Mouse (Mus musculus): ENCODE measurements at regions not wholly inside any gene's neighbourhood (a gene's known extent, or its start where the extent isn't known, plus 50 kb on each side); places are given as distances from the start of the nearest gene placed in this dataset.

DNA sequence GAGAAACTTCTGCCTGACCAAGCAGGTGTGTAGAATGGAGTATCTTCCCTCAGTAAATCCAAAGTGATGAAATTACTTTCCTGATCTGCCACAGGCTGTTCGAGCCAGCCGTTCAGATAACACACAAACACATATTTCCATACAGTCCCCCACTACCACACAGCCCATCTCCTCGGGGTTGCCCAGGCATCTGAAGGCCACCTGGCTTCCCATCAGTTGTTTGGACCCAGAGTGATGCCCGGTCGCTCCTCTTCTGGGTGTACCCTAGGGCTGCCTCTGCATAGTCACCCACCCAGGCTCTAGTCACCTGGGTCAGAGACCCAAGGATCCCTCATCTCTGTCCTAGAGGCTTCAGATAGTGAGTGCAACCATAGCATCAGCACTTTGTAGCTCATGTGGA is 107.9 kb downstream of the CK137956 start:
- Histone ChIP-seq H3K4me3 (ENCODE audit: low read depth, low read length) (no peak overlapping the region), H3K27ac (ENCODE audit: insufficient read depth, low read length) (no peak overlapping the region), H3K36me3 (ENCODE audit: control insufficient read depth, insufficient read depth, low read length, poor library complexity, severe bottlenecking) (no peaks in the 10 kb centered on the region), H3K9ac (ENCODE audit: low read depth, poor library complexity, severe bottlenecking) (no peak overlapping the region), H3K4me1 (ENCODE audit: control insufficient read depth, insufficient read depth, low read length) (no peaks in the 10 kb centered on the region), H3K27me3 (ENCODE audit: control insufficient read depth, insufficient read depth, low read length, poor library complexity, severe bottlenecking) (no peaks in the 10 kb centered on the region; the same call in 1 of the 2 replicates), H3K9me3 (replicated peaks; ENCODE audit: control insufficient read depth, insufficient read depth, low read length, poor library complexity, severe bottlenecking) (no peaks in the 10 kb centered on the region)
- no peak for TF ChIP-seq EP300 (IDR thresholded peaks at IDR 0.05; ENCODE audit: insufficient read depth, low read depth, low read length)
- TF ChIP-seq POLR2A (IDR thresholded peaks at IDR 0.05; ENCODE audit: insufficient read depth, low read length), result no peak
- TF ChIP-seq CTCF (IDR thresholded peaks at IDR 0.05; ENCODE audit: low read depth, low read length), result no peak

DNA sequence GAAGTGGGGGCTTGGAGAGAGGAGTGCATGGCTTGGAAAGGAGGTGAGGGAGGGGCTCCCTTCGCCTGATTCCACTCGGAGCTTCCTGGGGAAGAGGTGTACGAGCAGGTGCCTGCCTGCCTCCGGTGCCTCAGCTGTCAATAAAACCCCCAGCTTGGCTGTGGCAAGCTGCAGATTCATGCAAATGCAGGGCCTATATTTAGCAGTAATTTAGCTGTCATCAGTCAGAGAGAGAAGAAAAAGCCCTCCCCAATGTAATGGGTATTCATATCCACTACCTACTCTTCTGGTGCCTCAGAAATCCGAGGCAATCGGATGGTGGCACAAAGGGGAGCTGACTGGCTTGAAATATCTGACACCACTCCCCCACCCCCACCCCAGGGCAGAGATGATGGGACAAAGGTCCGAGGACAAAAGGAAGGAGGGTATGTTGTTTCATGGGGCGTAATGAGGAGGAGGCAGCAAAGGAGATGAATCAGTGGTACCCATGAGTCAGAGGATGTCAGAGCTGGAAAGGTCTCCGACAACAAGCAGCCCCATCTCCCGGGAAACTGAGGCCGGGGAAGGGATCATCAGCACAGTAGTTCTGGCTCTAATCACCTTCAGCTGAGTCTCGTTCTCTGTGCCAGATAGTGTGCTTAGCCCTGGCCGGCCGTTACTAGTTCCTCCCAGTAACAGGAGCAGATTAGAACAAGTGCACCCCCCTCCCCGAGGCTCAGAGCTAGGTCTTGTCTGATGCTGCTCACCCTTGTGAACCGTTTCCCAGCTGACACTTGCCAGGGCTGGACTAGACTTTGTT is 109.2 kb downstream of the CK137956 start:
- Histone ChIP-seq H3K4me3 (ENCODE audit: low read depth, low read length) (no peak overlapping the region), H3K27me3 (ENCODE audit: control insufficient read depth, insufficient read depth, low read length, poor library complexity, severe bottlenecking) (no peaks in the 10 kb centered on the region; the same call in 1 of the 2 replicates), H3K9ac (ENCODE audit: low read depth, poor library complexity, severe bottlenecking) (no peak overlapping the region), H3K36me3 (ENCODE audit: control insufficient read depth, insufficient read depth, low read length, poor library complexity, severe bottlenecking) (no peaks in the 10 kb centered on the region), H3K4me1 (ENCODE audit: control insufficient read depth, insufficient read depth, low read length) (no peaks in the 10 kb centered on the region), H3K27ac (ENCODE audit: insufficient read depth, low read length) (no peak overlapping the region), H3K9me3 (replicated peaks; ENCODE audit: control insufficient read depth, insufficient read depth, low read length, poor library complexity, severe bottlenecking) (no peaks in the 10 kb centered on the region)
- TF ChIP-seq CTCF (IDR thresholded peaks at IDR 0.05; ENCODE audit: low read depth, low read length) (no peak), EP300 (IDR thresholded peaks at IDR 0.05; ENCODE audit: insufficient read depth, low read depth, low read length) (no peak), POLR2A (IDR thresholded peaks at IDR 0.05; ENCODE audit: insufficient read depth, low read length) (no peak)

DNA sequence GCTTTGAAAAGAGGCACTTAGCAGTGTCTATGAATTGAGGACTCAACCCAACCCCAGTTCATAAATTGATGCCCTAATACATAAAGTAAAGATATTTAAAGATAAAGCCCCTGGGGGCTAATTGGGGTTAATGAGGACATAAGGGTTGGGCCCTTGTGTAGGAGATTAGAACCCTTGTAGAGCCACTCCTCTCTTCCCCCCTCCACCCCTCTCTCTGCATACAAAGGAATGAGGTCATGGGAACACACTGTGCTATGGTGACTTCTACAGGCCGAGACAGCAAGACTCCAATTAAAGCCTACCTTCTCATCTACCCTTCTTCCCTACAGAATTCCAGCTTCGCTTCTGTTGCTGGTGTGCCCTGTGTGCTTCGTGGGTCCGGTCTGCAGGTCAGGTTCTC is 110.5 kb downstream of the CK137956 start:
- Histone ChIP-seq H3K4me1 (ENCODE audit: control insufficient read depth, insufficient read depth, low read length) (no peaks in the 10 kb centered on the region), H3K27me3 (ENCODE audit: control insufficient read depth, insufficient read depth, low read length, poor library complexity, severe bottlenecking) (no peaks in the 10 kb centered on the region; the same call in 1 of the 2 replicates), H3K27ac (ENCODE audit: insufficient read depth, low read length) (no peak overlapping the region), H3K9me3 (replicated peaks; ENCODE audit: control insufficient read depth, insufficient read depth, low read length, poor library complexity, severe bottlenecking) (no peaks in the 10 kb centered on the region), H3K4me3 (ENCODE audit: low read depth, low read length) (no peak overlapping the region), H3K9ac (ENCODE audit: low read depth, poor library complexity, severe bottlenecking) (no peak overlapping the region), H3K36me3 (ENCODE audit: control insufficient read depth, insufficient read depth, low read length, poor library complexity, severe bottlenecking) (no peaks in the 10 kb centered on the region)
- TF ChIP-seq POLR2A (IDR thresholded peaks at IDR 0.05; ENCODE audit: insufficient read depth, low read length), result no peak
- TF ChIP-seq CTCF (IDR thresholded peaks at IDR 0.05; ENCODE audit: low read depth, low read length), result no peak
- TF ChIP-seq EP300 (IDR thresholded peaks at IDR 0.05; ENCODE audit: insufficient read depth, low read depth, low read length), result no peak

DNA sequence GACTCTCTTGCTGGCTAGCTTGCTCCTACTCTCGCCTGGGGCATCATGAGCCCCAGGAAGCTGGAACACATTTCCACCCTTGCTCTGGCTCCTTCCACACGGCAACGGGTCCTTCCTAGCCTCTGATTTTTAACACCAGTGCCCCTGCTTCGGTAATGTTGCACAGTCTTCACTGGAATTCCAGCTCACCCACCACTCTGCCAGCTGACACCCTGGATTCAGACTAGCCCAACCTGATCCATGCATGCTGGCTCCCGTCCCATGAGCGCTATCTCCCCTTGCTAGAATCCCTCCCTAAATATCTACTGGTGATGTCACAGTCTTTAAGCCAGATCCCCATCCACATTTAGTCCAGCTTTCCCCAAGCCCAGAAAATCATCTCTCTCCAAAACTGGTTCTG is 111.2 kb downstream of the CK137956 start:
- Histone ChIP-seq H3K36me3 (ENCODE audit: control insufficient read depth, insufficient read depth, low read length, poor library complexity, severe bottlenecking) (no peaks in the 10 kb centered on the region), H3K9ac (ENCODE audit: low read depth, poor library complexity, severe bottlenecking) (no peak overlapping the region), H3K4me1 (ENCODE audit: control insufficient read depth, insufficient read depth, low read length) (no peaks in the 10 kb centered on the region), H3K27ac (ENCODE audit: insufficient read depth, low read length) (no peak overlapping the region), H3K27me3 (ENCODE audit: control insufficient read depth, insufficient read depth, low read length, poor library complexity, severe bottlenecking) (no peaks in the 10 kb centered on the region; the same call in 1 of the 2 replicates), H3K4me3 (ENCODE audit: low read depth, low read length) (no peak overlapping the region), H3K9me3 (replicated peaks; ENCODE audit: control insufficient read depth, insufficient read depth, low read length, poor library complexity, severe bottlenecking) (no peaks in the 10 kb centered on the region)
- no peak for TF ChIP-seq POLR2A (IDR thresholded peaks at IDR 0.05; ENCODE audit: insufficient read depth, low read length)
- TF ChIP-seq CTCF (IDR thresholded peaks at IDR 0.05; ENCODE audit: low read depth, low read length), result no peak
- no peak for TF ChIP-seq EP300 (IDR thresholded peaks at IDR 0.05; ENCODE audit: insufficient read depth, low read depth, low read length)

DNA sequence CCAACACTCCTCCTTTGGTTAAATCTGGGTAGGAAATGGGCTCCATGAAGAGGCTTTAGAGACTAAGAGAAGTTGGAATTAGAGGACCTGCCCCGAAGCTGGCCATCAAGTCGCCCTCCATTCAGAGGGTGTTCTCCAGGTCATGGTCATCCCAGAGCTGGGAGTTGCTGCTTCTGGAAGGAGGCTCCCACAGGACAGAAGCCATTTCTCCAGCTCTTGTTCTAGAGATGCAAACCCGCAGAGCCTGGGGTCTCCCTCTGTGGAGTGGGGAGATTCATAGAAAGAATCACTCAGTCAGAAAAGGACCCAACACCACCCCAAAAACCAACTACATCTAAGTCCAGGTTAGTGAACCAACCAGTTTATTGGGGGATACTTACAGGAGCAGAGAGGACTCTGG is 112.2 kb downstream of the CK137956 start:
- H3K4me1 ChIP-seq (ENCODE audit: control insufficient read depth, insufficient read depth, low read length), result no peaks in the 10 kb centered on the region
- H3K27me3 ChIP-seq (ENCODE audit: control insufficient read depth, insufficient read depth, low read length, poor library complexity, severe bottlenecking), result no peaks in the 10 kb centered on the region; the same call in 1 of the 2 replicates
- TF ChIP-seq POLR2A (IDR thresholded peaks at IDR 0.05; ENCODE audit: insufficient read depth, low read length), result no peak
- TF ChIP-seq CTCF (IDR thresholded peaks at IDR 0.05; ENCODE audit: low read depth, low read length), result no peak
- TF ChIP-seq EP300 (IDR thresholded peaks at IDR 0.05; ENCODE audit: insufficient read depth, low read depth, low read length), result no peak
- no peaks in the 10 kb centered on the region for H3K9me3 ChIP-seq (replicated peaks; ENCODE audit: control insufficient read depth, insufficient read depth, low read length, poor library complexity, severe bottlenecking)
- no peak overlapping the region for H3K27ac ChIP-seq (ENCODE audit: insufficient read depth, low read length)
- no peaks in the 10 kb centered on the region for H3K36me3 ChIP-seq (ENCODE audit: control insufficient read depth, insufficient read depth, low read length, poor library complexity, severe bottlenecking)
- no peak overlapping the region for H3K4me3 ChIP-seq (ENCODE audit: low read depth, low read length)
- no peak overlapping the region for H3K9ac ChIP-seq (ENCODE audit: low read depth, poor library complexity, severe bottlenecking)

DNA sequence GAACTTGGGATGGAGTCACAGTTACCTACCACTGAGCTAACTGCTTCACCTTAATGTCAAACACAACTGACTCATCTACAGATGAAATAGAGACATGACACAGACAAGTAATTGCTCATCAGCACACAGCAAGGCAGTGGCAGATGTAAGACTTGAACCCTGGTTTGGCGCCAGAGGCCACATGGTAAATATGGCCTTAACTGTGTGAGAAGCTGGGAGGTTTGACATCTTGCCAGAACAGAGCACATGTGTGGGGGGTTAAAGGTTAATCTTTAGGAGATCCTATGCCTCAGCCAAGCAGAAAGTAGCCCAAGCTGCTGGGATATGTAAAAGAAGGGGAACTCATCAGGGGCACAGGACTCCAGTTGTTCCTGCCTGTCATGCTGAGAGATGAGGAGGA is 114.9 kb downstream of the CK137956 start:
- Histone ChIP-seq H3K9ac (ENCODE audit: low read depth, poor library complexity, severe bottlenecking) (no peak overlapping the region), H3K36me3 (ENCODE audit: control insufficient read depth, insufficient read depth, low read length, poor library complexity, severe bottlenecking) (no peaks in the 10 kb centered on the region), H3K27ac (ENCODE audit: insufficient read depth, low read length) (no peak overlapping the region), H3K9me3 (replicated peaks; ENCODE audit: control insufficient read depth, insufficient read depth, low read length, poor library complexity, severe bottlenecking) (no peaks in the 10 kb centered on the region), H3K27me3 (ENCODE audit: control insufficient read depth, insufficient read depth, low read length, poor library complexity, severe bottlenecking) (no peaks in the 10 kb centered on the region; the same call in 1 of the 2 replicates), H3K4me1 (ENCODE audit: control insufficient read depth, insufficient read depth, low read length) (no peaks in the 10 kb centered on the region), H3K4me3 (ENCODE audit: low read depth, low read length) (no peak overlapping the region)
- no peak for TF ChIP-seq CTCF (IDR thresholded peaks at IDR 0.05; ENCODE audit: low read depth, low read length)
- no peak for TF ChIP-seq POLR2A (IDR thresholded peaks at IDR 0.05; ENCODE audit: insufficient read depth, low read length)
- no peak for TF ChIP-seq EP300 (IDR thresholded peaks at IDR 0.05; ENCODE audit: insufficient read depth, low read depth, low read length)
